Mouse (Mus musculus) right cerebral cortex, postnatal 10 days (tissue): Measurements from ENCODE around the gene Top2a.

Source experiments
- DNase-seq, 2 experiments: peaks; one replicate each; pipeline ENCODE4 v3.0.0; 2021; ENCODE audit warnings: low spot score in 2 of 2

The Top2a gene

DNA sequence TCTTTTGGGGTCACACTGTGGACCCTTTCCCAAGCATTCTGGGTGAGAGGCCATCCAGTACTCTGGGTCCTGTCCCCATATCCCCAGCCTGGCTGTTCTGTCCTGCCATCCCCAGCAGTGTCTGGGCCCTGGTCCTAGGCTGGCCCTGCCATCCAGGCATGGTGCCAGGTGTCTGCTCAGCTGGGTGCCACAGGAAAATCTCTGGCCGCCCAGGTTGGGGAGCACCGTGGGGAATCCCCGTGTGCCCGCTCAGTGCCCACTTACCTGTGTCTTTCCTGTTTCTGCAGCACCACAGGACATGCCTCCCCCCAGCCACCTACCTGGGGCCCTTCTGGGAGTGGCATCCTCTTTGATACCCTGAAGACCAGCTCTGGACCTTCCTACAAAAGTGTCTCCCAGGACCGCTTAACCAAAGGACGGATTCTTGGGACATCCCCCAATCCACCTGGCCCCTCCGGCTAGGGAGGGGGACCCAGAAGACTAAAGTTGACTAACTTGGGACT is 74.0 kb downstream of the Top2a start:
- DNase-seq: no peak

GRCm38 (mm10) chr11:98949242-98949957 is 74.6 kb downstream of the Top2a start:
- no peak for DNase-seq

DNA sequence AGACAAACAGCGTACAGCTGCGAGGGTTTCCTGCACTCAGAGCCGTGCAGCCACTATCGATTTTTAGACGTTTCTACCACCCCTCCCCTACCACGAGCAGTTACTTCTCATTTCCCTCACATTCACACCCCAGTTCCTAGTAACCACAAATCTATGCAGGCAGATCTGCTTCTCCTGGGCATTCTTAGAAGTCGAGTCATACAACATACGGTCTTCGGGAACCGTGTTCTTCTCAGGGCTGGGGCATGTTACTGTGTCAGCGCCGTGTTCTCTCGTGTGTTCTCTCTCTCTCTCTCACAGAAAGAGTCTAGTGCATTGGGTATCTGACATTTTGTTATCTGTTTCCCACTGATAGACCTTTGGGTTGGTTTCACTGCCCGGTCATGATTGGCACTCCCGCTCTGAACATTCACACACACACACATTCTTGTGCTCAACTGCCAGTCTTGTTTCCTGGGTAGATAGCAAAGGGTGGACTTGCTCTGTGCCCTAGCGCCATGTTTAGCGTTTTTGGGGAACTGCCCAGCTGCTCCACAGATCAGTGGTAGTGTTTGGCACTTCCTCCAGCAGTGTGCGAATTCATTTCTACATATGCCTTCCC is 75.9 kb downstream of the Top2a start:
- no peak for DNase-seq

DNA sequence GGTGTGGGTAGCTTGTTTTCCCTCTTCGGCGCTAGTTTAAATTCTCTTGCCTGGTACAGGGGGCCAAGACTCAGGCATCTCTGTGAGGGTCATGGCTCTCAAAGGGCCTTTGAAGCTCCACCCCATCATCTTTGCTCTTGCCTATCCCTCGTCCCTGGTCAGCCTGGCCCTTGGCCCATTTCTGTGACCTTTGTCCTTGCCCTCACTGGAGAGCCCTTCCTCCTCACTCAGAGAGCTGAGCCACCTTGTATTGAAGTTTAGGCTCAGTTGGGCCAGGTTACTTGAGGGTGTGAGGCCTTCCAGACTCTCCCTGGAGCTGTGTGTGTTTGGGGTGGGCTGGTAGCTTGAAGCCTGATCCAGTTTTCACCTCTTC is 78.4 kb downstream of the Top2a start:
- peak in 1 of 2 experiments; percentile 36 for DNase-seq

- no peak for DNase-seq
Observed at GRCm38 (mm10) chr11:98944897-98945604, 78.9 kb downstream of the Top2a start.

- DNase-seq: peak in 1 of 2 experiments; percentile 43
Observed at GRCm38 (mm10) chr11:98943741-98944461, 80.1 kb downstream of the Top2a start.
